Mouse (Mus musculus) midbrain, embryonic 15.5 days (tissue): ENCODE results near the gene Top3a. TPM values are rescaled to one million over a fixed set of nuclear protein-coding genes. Genes with fewer than 3 reads are reported as not detected.

Experiments
- ATAC-seq: fragments of 200-750 bp; cut with Nextera tagmentation; replicated peaks from 2 replicates; pipeline ENCODE4 v1.8.0; 2017; ENCODE audit warnings: moderate TSS enrichment
- H3K27ac ChIP-seq: fragments of 300-500 bp; sonication (generic); 2 replicates; pipeline ENCODE4 v1.5.1; 2015; ENCODE audit warnings: mild to moderate bottlenecking, inconsistent platforms
- H3K27me3 ChIP-seq: fragments of 300-500 bp; sonication (generic); replicated peaks from 2 replicates; pipeline ENCODE4 v1.6.1; 2015; ENCODE audit warnings: inconsistent platforms
- H3K36me3 ChIP-seq: fragments of 300-500 bp; sonication (generic); replicated peaks from 2 replicates; pipeline ENCODE4 v1.6.1; 2015; ENCODE audit warnings: inconsistent platforms
- H3K4me1 ChIP-seq: fragments of 300-500 bp; sonication (generic); 2 replicates; pipeline ENCODE4 v1.6.1; 2015; ENCODE audit warnings: inconsistent platforms
- H3K4me2 ChIP-seq: fragments of 300-500 bp; sonication (generic); 2 replicates; pipeline ENCODE4 v1.6.1; 2015; ENCODE audit warnings: inconsistent platforms, mild to moderate bottlenecking, moderate library complexity
- H3K4me3 ChIP-seq: fragments of 300-500 bp; sonication (generic); 2 replicates; pipeline ENCODE4 v1.5.1; 2015; ENCODE audit warnings: mild to moderate bottlenecking, inconsistent platforms
- H3K9ac ChIP-seq: fragments of 300-500 bp; sonication (generic); 2 replicates; pipeline ENCODE4 v1.6.1; 2015; ENCODE audit warnings: mild to moderate bottlenecking, inconsistent platforms
- H3K9me3 ChIP-seq: fragments of 300-500 bp; sonication (generic); 2 replicates; pipeline ENCODE4 v1.6.1; 2016; ENCODE audit warnings: inconsistent platforms
- WGBS: fragments of 180-500 bp; shearing (Covaris S2); methylation state at CpG from one replicate; pipeline ENCODE4 v1.1.7; 2015; ENCODE audit warnings: mixed read lengths; 5-methylcytosine and 5-hydroxymethylcytosine counted together
- polyA plus RNA-seq: library from polyadenylated mRNA; unstranded; fragments of >200 nt; fragmentation: Nextera tagmentation; extraction: Ambion mirVana; gene quantifications from 2 replicates; pipeline ENCODE4 v1.2.1, GENCODE M21; 2015

Top3a gene
- polyA plus RNA-seq, 1 experiment from 2014 or later, result 9.4 TPM

- ATAC-seq, result peak; percentile 95
- under 1% methylated on average over 44 of the region's 44 CpGs for WGBS
Measured at GRCm38 (mm10) chr11:60728260-60728761, 48.9 kb downstream of the Top3a start, which contains the start of gene Mief2. Gene Mief2, plus strand, starts transcription at chr11:60728398.

GRCm38 (mm10) chr11:60727392-60728140 lies 49.6 kb downstream of the Top3a start:
- H3K4me2 ChIP-seq, result peak overlapping the region; percentile 81
- H3K9me3 ChIP-seq, result no peaks in the 10 kb centered on the region
- H3K36me3 ChIP-seq, result peaks cover 22% of the 10 kb centered on the region
- H3K27ac ChIP-seq, result peak overlapping the region; percentile 84
- 5% methylated on average over 12 of the region's 12 CpGs for WGBS
- H3K4me1 ChIP-seq, result peaks cover 33% of the 10 kb centered on the region
- peak; percentile 31 for ATAC-seq
- H3K4me3 ChIP-seq, result peak overlapping the region; percentile 56
- peak overlapping the region; percentile 78 for H3K9ac ChIP-seq
- H3K27me3 ChIP-seq, result no peaks in the 10 kb centered on the region

More at GRCm38 (mm10) chr11:60728260-60728761, 48.9 kb downstream of the Top3a start, which contains the start of gene Mief2:
- Histone ChIP-seq H3K36me3 (peaks cover 20% of the 10 kb centered on the region), H3K9ac (peak within 1 kb of the TSS; percentile 78), H3K27me3 (no peaks in the 10 kb centered on the region), H3K4me1 (peaks cover 33% of the 10 kb centered on the region), H3K27ac (peak within 1 kb of the TSS; percentile 84), H3K4me3 (peak within 1 kb of the TSS; percentile 56), H3K4me2 (peak within 1 kb of the TSS; percentile 81), H3K9me3 (no peaks in the 10 kb centered on the region)

GRCm38 (mm10) chr11:60726601-60727391 lies 50.4 kb downstream of the Top3a start, which contains the start of gene Flii:
Gene Flii, minus strand, starts transcription at chr11:60727263.
- Histone ChIP-seq H3K4me1 (peaks cover 33% of the 10 kb centered on the region), H3K36me3 (peaks cover 27% of the 10 kb centered on the region), H3K27ac (peak within 1 kb of the TSS; percentile 84), H3K9me3 (no peaks in the 10 kb centered on the region), H3K27me3 (no peaks in the 10 kb centered on the region), H3K4me2 (peak within 1 kb of the TSS; percentile 81), H3K9ac (peak within 1 kb of the TSS; percentile 78), H3K4me3 (peak within 1 kb of the TSS; percentile 56)
- WGBS, result under 1% methylated on average over 69 of the region's 71 CpGs
- peak; percentile 69 for ATAC-seq

GRCm38 (mm10) chr11:60719263-60719662 lies 57.9 kb downstream of the Top3a start:
- H3K4me1 ChIP-seq, result no peaks in the 10 kb centered on the region
- no peak overlapping the region for H3K27ac ChIP-seq
- H3K9ac ChIP-seq, result no peak overlapping the region
- H3K4me2 ChIP-seq, result no peak overlapping the region
- peaks cover 93% of the 10 kb centered on the region for H3K36me3 ChIP-seq
- WGBS, result 93% methylated on average over 5 of the region's 5 CpGs
- no peak overlapping the region for H3K4me3 ChIP-seq
- H3K9me3 ChIP-seq, result no peaks in the 10 kb centered on the region
- no peak for ATAC-seq
- no peaks in the 10 kb centered on the region for H3K27me3 ChIP-seq

GRCm38 (mm10) chr11:60715833-60716232 lies 61.3 kb downstream of the Top3a start:
- H3K27ac ChIP-seq, result no peak overlapping the region
- no peak for ATAC-seq
- no peak overlapping the region for H3K9ac ChIP-seq
- H3K4me1 ChIP-seq, result no peaks in the 10 kb centered on the region
- H3K9me3 ChIP-seq, result no peaks in the 10 kb centered on the region
- H3K4me2 ChIP-seq, result no peak overlapping the region
- H3K27me3 ChIP-seq, result no peaks in the 10 kb centered on the region
- WGBS, result 91% methylated on average over 5 of the region's 5 CpGs
- H3K4me3 ChIP-seq, result no peak overlapping the region
- H3K36me3 ChIP-seq, result peaks cover 93% of the 10 kb centered on the region

GRCm38 (mm10) chr11:60712639-60713255 lies 64.4 kb downstream of the Top3a start:
- no peaks in the 10 kb centered on the region for H3K9me3 ChIP-seq
- ATAC-seq, result no peak
- 95% methylated on average over 13 of the region's 13 CpGs for WGBS

GRCm38 (mm10) chr11:60712040-60712439 lies 65.1 kb downstream of the Top3a start:
- Histone ChIP-seq H3K4me1 (no peaks in the 10 kb centered on the region), H3K9ac (no peak overlapping the region), H3K9me3 (no peaks in the 10 kb centered on the region), H3K36me3 (peaks cover 96% of the 10 kb centered on the region), H3K4me3 (no peak overlapping the region), H3K27ac (no peak overlapping the region), H3K27me3 (no peaks in the 10 kb centered on the region), H3K4me2 (no peak overlapping the region)
- 93% methylated on average over 18 of the region's 18 CpGs for WGBS
- no peak for ATAC-seq

More at GRCm38 (mm10) chr11:60712639-60713255, 64.4 kb downstream of the Top3a start:
- H3K4me3 ChIP-seq, result no peak overlapping the region
- peaks cover 94% of the 10 kb centered on the region for H3K36me3 ChIP-seq
- H3K9ac ChIP-seq, result no peak overlapping the region
- no peak overlapping the region for H3K4me2 ChIP-seq
- H3K27me3 ChIP-seq, result no peaks in the 10 kb centered on the region
- no peak overlapping the region for H3K27ac ChIP-seq
- no peaks in the 10 kb centered on the region for H3K4me1 ChIP-seq

GRCm38 (mm10) chr11:60711218-60711617 lies 65.9 kb downstream of the Top3a start:
- H3K9ac ChIP-seq, result no peak overlapping the region
- no peak overlapping the region for H3K4me2 ChIP-seq
- no peaks in the 10 kb centered on the region for H3K4me1 ChIP-seq
- no peaks in the 10 kb centered on the region for H3K27me3 ChIP-seq
- no peak for ATAC-seq
- H3K4me3 ChIP-seq, result no peak overlapping the region
- H3K27ac ChIP-seq, result no peak overlapping the region
- no peaks in the 10 kb centered on the region for H3K9me3 ChIP-seq
- WGBS, result 94% methylated on average over 16 of the region's 17 CpGs
- peaks cover 97% of the 10 kb centered on the region for H3K36me3 ChIP-seq

- Histone ChIP-seq H3K4me3 (no peak overlapping the region), H3K9me3 (no peaks in the 10 kb centered on the region), H3K27me3 (no peaks in the 10 kb centered on the region), H3K27ac (no peak overlapping the region), H3K4me2 (no peak overlapping the region), H3K36me3 (peaks cover 89% of the 10 kb centered on the region), H3K9ac (no peak overlapping the region), H3K4me1 (no peaks in the 10 kb centered on the region)
- WGBS, result 94% methylated on average over 45 of the region's 45 CpGs
- ATAC-seq, result no peak
Measured at GRCm38 (mm10) chr11:60709481-60710465, 67.4 kb downstream of the Top3a start.

GRCm38 (mm10) chr11:60708631-60709030 lies 68.5 kb downstream of the Top3a start:
- H3K9ac ChIP-seq, result no peak overlapping the region
- H3K9me3 ChIP-seq, result no peaks in the 10 kb centered on the region
- no peaks in the 10 kb centered on the region for H3K27me3 ChIP-seq
- no peak overlapping the region for H3K4me3 ChIP-seq
- H3K4me1 ChIP-seq, result peaks cover 4% of the 10 kb centered on the region; the same call in 1 of the 2 replicates
- ATAC-seq, result no peak
- H3K27ac ChIP-seq, result no peak overlapping the region
- WGBS, result 90% methylated on average over 10 of the region's 10 CpGs
- no peak overlapping the region for H3K4me2 ChIP-seq
- H3K36me3 ChIP-seq, result peaks cover 79% of the 10 kb centered on the region

- WGBS, result 81% methylated on average over 3 of the region's 3 CpGs
- Histone ChIP-seq H3K4me1 (peaks cover 14% of the 10 kb centered on the region), H3K36me3 (peaks cover 69% of the 10 kb centered on the region), H3K9ac (no peak overlapping the region), H3K9me3 (no peaks in the 10 kb centered on the region), H3K4me3 (no peak overlapping the region), H3K4me2 (no peak overlapping the region), H3K27me3 (no peaks in the 10 kb centered on the region), H3K27ac (no peak overlapping the region)
- ATAC-seq, result no peak
Measured at GRCm38 (mm10) chr11:60707672-60708071, 69.5 kb downstream of the Top3a start.
